Mouse (Mus musculus) kidney, adult 9 months (tissue): ENCODE data around the gene Btbd11.

Source experiments
- DNase-seq: peaks from one replicate; pipeline ENCODE4 v3.0.0; 2022

Gene Btbd11

DNA sequence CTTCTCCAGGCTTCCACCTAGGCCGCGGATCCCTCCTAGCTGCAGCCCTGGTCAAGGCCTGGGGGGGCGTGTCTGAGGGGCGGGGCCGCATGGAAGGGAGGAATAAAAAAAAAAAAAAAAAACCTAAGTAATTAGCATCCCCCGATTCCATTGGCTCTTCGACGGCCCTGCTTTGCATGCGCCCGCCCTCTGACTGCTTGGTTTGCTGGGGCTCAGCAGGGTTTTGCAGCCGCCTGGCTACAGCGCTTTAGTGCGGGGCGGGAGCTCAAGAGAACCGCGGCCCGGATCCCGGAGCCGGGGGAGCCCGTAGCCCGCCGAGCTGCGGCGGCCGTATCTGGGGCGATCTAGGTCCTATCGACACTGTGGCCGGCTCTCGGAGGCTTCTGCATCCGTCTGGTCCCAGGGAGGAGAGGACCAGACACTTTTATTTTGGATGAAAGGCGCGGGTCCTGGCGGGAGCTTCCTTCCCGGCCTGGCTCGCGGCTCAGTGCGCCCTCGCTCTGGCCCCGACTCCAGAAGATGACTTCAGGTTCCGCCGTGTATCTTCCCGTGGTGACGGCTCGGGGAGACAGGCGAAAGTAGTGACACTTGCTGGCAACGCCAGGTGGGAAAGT, at the start of gene Btbd11:
Gene Btbd11, plus strand, starts transcription at position 210 of the 614 bp plus-strand sequence.
- DNase-seq: peak; percentile 93

DNA sequence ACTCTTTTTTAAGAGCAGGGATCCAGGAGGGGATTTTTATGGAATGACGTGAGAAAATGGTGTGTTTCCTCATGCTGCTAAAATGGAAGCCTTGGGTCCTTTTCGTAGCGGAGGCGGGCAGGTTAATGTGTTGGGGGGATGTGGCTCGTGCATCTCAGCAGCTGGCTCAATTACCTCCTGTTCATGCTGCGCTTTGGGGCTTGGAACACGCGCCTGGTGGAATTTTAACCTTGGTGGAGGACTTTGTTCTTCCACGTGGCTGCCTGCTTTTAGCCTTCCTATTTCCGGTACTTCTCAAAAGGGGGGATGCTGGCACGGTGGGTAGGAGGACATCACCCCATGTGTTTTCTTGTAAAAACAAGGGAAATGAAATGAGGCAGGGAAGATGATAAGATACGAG, 47.9 kb upstream of the Btbd11 start:
- peak; percentile 77 for DNase-seq

DNA sequence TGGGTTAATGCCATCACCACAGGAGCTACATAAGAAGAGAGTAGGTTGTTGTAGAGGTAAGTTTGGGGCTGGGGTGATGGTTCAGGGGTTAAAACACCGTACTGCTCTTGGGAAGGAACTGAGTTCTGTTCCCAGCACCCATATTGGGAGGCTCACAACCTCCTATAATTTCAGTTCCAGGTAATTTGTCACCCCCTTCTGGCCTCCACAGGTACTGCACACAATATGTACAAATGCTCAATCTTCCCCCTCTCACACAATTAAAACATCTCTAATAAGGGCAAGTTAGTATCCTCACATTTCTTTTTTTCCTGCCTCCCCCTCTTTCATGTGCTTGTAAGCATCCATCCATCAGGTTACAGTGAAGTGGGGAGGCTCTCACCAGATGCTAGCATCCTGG, 44.7 kb upstream of the Btbd11 start:
- DNase-seq: no peak

DNA sequence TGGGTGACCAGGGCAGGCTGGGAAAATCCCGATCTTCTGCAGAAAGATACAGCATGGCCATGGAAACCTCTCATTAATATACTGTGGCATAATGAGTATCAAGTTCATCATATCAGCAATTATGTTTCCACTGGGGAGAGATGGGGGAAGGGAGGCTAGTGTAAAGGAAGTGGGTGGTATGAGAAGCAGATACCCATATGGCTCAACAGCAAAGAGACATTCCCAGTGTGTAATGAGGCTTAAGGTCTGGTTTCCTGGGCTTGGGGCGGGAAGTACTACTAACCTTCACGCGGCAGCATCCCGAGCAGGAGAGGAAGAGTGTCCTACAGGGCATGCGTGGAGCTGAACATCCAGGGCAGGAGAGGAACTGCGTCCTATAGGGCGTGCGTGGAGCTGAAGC, 39.4 kb upstream of the Btbd11 start:
- DNase-seq: no peak

DNA sequence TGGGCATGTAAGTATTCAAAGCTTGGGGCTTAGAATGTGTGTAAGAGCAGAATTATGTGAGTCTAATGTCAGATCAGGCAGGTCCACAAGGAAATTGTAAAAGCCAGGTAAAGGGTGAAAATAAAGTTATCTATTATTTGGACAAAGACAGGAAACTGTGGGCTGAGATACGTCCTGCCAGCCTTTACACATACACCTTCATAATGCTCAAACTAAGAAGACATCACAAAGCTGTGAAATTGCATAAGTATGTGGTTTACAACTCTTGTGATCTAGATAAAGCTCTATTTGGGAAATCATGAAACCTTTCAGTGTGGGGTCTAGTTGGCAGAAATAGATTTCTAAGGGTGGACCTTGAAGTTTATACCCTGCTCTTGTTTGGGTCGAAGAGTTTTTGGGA, 34.1 kb upstream of the Btbd11 start:
- no peak for DNase-seq

DNA sequence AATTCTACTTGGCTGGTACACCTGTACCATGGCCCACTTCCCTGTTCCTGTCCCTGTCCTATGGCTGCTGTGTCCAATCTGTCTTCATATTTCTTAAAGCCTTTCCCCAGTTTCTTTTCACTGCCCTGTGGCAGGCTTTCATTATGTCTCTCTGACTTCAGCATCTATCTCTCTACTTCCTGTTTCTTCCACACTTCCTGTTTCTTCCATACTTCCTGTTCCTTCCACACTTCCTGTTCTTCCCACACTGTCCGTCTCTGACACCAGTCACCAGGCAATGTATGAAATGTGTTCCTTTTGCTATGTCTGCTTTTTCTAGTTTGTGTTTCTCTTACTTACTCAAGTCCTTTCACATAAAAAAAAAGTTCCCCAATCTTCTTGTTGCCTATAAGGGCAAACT, 32.3 kb upstream of the Btbd11 start:
- no peak for DNase-seq

DNA sequence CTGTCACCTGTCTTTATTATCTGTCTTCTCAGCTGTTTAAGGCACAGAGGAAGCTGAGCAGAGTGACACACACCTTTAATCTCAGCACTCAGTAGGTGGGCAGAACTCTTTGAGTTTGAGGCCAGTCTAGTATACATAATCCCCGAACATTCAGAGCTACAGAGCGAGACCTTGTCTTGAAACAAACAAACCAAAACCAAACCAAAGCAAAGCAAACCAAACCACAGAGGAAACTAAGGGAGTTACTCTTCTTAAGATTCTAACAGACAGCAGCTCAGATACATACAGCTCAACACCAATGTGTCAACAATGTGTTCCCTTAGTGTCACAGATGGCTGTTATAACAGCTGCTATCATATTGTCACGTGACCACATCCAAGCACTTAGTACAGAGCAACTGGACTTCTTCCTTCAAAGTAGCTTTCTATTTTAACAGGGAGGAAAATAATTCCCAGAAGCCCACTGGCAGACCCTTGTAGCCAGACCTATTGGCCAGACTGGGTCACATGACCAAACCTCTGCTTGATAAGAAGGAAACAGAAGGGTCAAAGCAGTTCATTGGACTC, 27.0 kb upstream of the Btbd11 start:
- no peak for DNase-seq

DNA sequence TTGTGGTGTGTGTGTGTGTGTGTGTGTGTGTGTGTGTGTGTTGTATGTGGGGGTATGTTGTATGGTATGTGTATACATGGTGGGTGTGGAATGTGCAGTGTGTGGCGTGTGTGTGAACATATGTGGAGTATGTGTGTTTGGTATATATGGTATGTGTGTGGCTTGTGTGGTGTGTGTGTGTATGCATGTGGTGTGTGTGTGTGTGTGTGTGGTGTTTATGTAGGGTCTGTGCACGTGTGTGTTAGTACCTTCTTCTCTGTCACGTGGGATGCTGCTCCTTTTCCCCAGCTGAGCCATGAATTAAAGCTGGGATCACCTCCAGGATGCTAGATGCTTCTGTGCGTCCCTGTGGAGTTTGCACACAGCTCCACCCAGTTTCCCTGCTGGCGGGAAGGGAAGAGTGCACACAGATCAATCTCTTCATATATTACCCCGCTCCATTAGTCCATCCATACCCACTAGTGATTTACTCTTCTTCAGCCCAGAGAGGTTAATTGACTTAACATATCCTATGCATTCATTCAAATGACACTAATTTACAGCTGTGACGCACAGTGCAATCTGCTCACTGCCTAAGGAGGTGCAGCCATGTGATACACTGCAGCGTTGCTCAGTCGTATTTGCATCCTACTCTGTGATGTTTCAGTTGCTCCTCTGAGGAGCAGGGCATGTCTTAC, 23.7 kb upstream of the Btbd11 start:
- no peak for DNase-seq

DNA sequence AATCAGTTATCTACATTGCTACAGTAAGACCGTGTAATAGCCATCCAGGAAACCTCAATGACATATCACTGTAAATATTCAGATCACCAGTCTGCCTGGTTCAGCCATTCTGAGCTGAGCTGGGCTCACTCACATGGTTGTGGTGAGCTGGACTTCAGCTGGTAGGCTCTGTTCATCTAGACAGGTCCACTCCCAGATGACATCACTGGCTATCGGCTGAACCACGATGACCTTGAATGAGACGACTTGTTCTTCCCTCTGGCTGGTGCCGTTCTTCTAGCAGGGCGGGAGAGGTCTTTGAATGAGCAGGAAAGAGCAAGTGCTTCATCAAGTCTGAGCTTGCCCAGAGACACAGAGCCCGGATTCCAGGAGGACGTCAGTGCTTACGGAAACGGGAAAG, 19.7 kb upstream of the Btbd11 start:
- DNase-seq: no peak

DNA sequence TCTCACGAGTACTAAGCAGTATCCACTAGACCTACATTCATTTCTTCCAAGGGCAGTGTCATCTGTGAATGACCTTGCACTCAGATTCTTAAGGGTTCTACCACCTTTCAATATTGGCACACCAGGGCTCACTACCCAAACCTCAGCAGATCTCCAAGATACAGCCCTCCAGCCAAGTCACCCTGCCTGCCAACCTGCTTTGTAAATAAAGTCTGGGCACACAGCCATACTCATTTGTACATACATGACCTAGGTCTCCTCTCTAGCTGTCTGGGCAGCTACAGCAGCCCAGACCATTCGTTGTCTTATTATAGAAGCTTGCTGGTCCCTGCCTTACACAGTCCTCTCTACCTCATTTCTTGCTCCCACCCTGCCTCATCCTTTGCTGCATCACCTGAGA, 15.3 kb upstream of the Btbd11 start:
- peak; percentile 14 for DNase-seq

DNA sequence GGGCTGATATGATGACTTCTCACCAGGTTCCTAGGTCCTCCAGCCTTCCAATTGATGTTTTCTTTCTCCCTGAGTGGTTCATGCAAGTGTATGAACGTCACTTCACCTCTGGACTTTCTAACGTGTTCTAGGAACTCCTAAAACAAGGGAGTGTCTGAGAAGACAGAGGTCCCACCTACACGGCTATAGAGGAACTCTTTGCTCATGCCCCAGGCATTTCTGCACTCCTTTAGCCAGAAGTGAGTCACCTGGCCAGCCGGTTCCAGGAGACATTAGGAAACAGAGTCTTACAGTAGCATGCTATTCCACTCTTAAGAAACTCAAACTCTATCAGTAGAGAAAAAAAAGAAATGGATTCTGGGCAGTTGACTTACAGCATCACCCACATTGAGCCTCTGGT, 14.5 kb upstream of the Btbd11 start:
- no peak for DNase-seq

DNA sequence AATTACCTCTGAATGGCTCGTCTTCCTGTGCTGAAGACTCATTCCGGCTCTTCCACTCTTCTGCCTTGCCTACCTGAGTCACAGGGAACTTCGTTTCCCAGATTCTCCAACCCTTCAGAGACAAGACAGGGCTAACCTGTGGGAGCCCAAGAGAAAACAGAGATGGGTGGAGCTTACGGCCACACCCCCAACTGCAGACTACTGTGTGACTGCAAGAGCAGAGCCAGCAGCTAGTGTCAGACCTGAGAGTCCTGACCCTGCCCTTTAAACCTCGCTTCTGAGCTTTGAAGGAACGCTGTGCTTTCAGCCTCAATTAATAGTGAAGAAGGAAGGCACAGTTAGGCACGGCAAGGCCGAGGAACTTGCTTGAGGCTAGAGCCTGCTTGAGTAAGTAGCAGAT, 7.6 kb upstream of the Btbd11 start:
- DNase-seq: peak; percentile 66

DNA sequence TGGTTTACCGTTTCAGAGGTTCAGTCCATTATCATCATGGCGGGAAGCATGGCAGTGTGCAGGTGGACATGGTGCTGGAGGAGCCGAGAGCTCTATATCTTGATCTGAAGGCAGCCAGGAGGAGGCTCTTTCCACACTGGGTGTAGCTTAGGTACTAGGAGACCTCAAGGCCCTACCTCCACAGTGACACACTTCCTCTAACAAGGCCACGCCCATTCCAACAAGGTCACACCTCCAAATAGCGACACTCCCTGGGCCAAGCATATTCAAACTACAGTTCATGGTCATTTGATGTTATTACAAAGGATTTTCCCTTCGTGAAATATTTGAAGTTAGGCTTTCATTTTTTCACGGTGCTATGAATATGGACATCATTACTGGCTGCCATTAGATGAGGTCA, 3.6 kb upstream of the Btbd11 start:
- DNase-seq: no peak

DNA sequence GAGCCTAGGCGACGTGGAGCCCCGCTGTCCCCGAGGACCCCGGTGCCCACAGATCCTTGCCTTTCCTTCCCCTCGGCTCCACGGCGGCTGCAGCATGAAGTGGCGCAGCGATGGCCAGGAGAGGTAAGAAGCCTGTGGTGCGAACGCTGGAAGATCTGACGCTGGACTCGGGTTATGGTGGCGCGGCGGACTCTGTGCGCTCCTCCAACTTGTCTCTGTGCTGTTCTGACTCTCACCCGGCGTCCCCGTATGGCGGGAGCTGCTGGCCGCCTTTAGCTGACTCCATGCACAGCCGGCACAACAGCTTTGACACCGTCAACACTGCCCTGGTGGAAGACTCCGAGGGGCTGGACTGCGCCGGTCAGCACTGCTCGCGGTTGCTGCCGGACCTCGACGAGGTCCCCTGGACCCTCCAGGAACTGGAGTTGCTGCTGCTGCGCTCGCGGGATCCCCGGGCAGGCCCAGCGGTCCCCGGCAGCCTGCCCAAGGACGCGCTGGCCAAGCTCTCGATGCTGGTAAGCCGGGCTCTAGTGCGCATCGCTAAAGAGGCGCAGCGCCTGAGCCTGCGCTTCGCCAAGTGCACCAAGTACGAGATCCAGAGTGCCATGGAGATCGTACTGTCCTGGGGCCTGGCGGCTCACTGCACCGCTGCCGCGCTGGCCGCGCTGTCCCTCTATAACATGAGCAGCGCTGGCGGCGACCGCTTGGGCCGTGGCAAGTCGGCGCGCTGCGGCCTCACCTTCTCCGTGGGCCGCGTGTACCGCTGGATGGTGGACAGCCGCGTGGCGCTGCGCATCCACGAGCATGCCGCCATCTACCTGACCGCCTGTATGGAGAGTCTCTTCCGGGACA, 831 bp downstream of the Btbd11 start:
- DNase-seq: peak; percentile 26

DNA sequence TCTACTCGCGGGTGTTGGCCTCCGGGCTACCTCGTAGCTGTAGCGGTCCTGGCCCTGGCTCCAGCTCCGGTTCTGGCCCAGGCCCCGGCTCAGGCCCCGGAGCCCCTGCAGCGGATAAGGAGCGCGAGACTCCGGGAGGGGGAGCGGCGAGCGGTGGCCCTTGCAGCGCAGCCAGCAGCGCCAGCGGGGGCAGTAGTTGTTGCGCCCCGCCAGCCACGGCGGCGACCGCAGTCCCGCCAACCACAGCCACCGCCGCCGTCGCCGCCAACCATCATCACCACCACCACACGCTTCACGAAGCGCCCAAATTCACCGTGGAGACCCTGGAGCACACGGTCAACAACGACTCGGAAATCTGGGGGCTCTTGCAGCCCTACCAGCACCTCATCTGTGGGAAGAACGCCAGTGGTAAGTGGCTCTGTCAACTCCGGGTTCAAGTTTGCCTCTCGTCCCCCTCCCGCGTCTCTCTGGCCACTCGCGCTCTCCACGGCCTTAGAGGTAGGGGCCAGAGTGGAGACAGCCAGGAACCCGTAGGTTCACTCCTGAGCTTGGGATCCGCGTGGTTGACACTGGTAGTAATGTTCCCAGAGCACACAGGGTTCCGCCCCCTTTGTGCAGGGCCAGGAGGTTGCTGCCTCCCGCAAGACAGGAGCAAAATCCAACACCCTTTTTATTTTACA, 1.6 kb downstream of the Btbd11 start:
- peak; percentile 18 for DNase-seq

DNA sequence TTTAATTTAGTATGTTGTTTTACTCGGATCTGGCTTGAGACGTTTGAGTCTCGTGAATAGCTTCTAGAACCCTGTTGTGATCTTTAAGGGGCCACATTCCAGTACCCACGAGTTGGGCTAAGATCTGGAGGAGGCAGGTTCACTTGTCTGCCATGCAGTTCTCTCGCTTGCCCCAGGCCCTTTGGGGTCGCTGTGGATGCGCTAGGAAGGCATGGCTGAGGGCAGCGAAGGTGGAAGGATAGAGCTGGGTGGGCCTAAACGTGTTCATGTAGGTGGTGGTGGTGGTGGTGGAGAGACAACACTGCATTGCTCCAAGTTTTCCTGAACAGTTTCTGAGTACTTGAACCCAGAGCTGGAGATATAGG, 2.1 kb downstream of the Btbd11 start:
- peak; percentile 19 for DNase-seq

DNA sequence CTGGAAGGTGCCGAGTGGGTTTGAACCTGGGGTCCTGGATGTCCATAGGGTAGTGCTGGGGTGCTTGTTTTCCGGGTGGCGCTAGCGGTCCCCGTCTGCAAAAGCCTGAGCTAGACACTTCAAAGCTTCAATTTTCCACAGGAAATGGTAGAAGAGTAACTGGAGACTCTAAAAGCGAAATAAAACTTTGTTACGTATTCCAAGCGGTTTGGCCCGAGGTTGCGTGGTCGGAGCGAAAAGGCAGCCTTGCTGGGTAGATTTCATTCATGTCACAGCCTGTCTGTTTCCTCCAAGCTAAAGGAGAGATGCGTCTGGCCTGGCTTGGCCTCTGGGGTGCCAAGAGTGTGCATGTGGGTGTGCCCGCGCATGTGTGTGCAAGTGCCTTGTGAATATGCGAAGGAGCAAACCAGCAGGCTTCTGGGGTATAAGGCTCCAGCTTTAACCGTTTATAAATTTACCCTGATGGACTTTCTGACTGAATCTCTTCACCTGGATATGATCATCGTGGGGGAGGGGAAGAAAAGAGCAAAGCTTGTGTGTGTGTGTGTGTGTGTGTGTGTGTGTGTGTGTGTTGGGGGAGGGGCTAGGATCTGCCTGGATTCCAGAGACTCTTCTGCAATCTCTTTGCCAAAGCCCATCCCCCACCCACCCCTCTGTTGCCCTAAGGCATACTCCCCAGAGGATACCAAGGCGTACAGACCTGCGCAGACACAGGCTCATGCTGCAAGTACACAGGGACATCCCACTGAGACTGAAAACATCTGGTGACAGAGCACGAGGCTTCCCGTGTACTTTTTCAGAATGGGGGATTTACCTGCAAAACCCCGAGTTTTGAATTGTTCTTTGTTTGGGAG, 2.9 kb downstream of the Btbd11 start:
- no peak for DNase-seq

DNA sequence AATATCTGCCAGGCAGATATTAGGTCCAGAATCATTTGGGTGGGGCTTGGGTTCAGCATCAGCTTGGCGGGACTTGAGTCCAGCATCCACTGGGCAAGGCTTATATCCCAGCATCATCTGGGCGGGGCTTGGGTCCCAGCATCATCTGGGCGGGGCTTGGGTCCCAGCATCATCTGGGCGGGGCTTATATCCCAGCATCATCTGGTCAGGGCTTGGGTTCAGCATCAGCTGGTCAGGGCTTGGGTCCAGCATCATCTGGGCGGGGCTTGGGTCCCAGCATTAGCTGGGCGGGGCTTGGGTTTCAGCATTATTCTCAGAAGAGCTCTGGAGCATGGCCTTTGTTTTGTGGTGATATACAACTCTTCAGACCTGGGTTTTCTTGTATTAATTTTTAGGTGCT, 6.4 kb downstream of the Btbd11 start:
- no peak for DNase-seq

DNA sequence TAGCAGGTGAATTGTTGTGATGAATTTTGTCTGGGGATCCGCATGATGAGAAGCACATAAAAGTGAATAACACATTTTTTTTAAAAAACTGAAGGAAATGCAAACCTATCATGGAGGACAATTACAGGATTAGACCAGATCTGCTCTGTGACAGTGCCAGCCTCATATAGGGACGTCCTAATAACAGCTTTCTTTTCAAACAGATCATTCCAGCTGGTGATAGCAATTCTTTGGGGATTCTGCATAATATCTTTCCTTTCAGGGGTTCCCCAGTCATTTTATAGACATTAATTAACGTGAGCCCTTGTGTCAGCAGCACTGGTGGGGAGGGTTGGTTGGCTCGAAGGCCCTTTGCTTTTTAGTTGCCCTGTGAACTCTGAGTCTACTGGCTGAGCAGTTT, 7.9 kb downstream of the Btbd11 start:
- no peak for DNase-seq

DNA sequence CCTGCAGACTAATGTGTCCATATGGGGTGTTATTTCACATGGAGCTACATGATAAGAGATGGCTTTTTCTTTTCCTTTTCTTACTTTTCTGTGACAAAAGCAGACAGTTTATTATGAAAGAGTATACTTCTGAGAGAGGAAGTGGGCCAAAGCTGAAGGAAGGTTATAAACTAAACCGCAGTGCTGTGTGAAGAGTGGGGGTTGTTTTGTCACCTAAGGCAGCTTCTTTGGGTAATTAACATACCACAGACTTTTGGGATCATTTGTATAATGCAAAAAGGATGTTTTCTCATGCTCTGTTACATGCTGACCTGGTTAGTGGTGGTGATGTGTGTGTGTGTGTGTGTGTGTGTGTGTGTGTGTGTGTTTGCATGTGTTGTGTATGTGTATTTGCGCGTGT, 24.5 kb downstream of the Btbd11 start:
- no peak for DNase-seq

DNA sequence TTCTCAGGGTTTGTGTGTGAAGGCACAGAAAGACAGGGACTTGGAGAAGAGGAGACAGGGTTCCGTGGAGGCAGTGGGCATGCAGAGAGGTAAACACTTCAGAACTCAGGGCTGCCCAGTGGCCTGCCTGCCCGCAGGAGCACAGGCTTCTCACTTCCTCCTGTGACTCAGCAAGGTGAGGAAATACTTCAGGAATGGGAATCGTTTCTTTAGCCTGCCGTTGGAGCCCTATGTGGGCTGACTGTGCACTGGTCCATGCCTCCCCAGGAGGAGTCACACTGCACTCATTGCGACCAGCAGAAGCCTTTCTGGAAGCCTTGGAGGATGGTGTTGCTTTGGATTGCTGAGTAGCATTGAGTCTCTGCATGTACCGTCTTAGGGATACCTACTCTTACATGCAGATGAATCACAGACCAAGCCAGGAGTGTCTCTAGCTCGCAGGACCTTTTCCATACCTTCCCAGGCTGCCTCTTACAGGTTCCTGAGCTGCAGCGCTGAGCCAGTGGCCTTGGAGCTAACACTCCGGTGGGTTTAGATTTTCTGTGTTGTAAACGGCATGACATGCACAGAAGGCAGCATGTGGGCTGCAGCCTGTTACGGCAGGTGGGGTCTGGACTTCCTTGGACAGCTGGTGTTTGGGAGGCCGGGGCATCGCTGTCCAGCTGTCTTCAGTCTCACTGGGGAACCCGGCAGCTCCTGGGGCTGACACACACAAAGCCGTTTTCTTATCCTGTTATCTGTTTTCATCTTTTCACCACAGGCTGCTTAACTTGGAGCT, 34.4 kb downstream of the Btbd11 start:
- no peak for DNase-seq

DNA sequence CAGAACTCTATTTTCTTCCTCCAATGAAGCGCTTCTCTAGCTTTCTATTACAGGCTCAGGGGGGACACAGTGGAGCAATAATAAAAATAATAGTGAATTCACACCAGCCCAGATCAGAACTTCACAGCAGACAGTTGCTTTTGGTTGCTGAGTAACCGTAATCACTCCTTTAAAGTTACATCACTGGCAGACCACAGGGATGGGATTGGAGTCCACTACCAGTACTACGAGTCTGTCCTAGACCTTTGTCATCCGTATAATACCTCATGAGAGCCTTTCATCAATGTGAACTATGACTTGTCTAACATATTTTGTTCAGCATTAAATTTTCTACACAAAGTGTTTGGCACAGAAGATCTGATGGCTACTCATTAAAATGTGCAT, 35.0 kb downstream of the Btbd11 start:
- DNase-seq: no peak
